Mouse (Mus musculus): ENCODE measurements around the gene Homer2. TPM values are rescaled to one million over a fixed set of nuclear protein-coding genes. Genes with fewer than 3 reads are reported as not detected.

The Homer2 gene
- polyA plus RNA-seq (2012; rRNA removed): 4.4 and 4.8 TPM in 2 replicates

GRCm38 (mm10) chr7:81707471-81708140 is at the start of gene Homer2:
Gene Homer2 (minus strand): TSS chr7:81707527.

GRCm38 (mm10) chr7:81571108-81571940 is 136.0 kb downstream of the Homer2 start, which contains the start of gene Whamm:
Gene Whamm (plus strand): TSS chr7:81571266.

GRCm38 (mm10) chr7:81566892-81567291 is 140.4 kb downstream of the Homer2 start, which contains the start of gene Fsd2:
Gene Fsd2 (minus strand): TSS chr7:81566944.

Other genes with a start within 250 kb of the Homer2 start
- gene Ap3b2, start 213.6 kb downstream of the Homer2 start, polyA plus RNA-seq (2012; rRNA removed): 0.01 and 0.02 TPM in 2 replicates
- not detected in 2 replicates for gene BC048679, start 209.2 kb downstream of the Homer2 start, polyA plus RNA-seq (2012; rRNA removed)
- gene Fsd2, start 140.6 kb downstream of the Homer2 start, polyA plus RNA-seq (2012; rRNA removed): 0.13 and 0.20 TPM in 2 replicates
- 10.9 and 14.2 TPM in 2 replicates for gene Whamm, start 136.3 kb downstream of the Homer2 start, polyA plus RNA-seq (2012; rRNA removed)
- gene Ramac, start 55.4 kb upstream of the Homer2 start, polyA plus RNA-seq (2012; rRNA removed): 27.6 and 28.5 TPM in 2 replicates
- gene 3110040N11Rik, start 82.0 kb upstream of the Homer2 start, polyA plus RNA-seq (2012; rRNA removed): 21.2 and 23.0 TPM in 2 replicates
- 13.6 and 13.8 TPM in 2 replicates for gene Btbd1, start 121.9 kb upstream of the Homer2 start, polyA plus RNA-seq (2012; rRNA removed)
- gene Gm10160, start 148.3 kb upstream of the Homer2 start, polyA plus RNA-seq (2012; rRNA removed): not detected in 2 replicates
- gene Tm6sf1, start 151.5 kb upstream of the Homer2 start, polyA plus RNA-seq (2012; rRNA removed): 16.7 and 18.6 TPM in 2 replicates
- 0.22 and 0.28 TPM in 2 replicates for gene Hdgfl3, start 226.9 kb upstream of the Homer2 start, polyA plus RNA-seq (2012; rRNA removed)